Mouse (Mus musculus) liver, postnatal 0 days (tissue): Measurements from ENCODE around the gene Slain2. TPM values are rescaled to one million over a fixed set of nuclear protein-coding genes. Genes with fewer than 3 reads are reported as not detected.
A peak's percentile ranks its signal among the peaks of the same experiment; 100 is the strongest.

ENCODE experiments used
- ATAC-seq: fragments of 200-750 bp; cut with Nextera tagmentation; 2 replicates; pipeline ENCODE4 v1.8.0; 2017; ENCODE audit warnings: mild to moderate bottlenecking, moderate library complexity
- DNase-seq: peaks from one replicate; pipeline ENCODE4 v3.0.0-alpha.2; 2016
- H3K27ac ChIP-seq: fragments of 300-500 bp; sonication (generic); 2 replicates; pipeline ENCODE4 v1.5.1; 2014; ENCODE audit warnings: antibody characterized with exemption, moderate library complexity, mild to moderate bottlenecking, low read depth
- H3K27me3 ChIP-seq: fragments of 300-500 bp; sonication (generic); 2 replicates; pipeline ENCODE4 v1.6.1; 2014; ENCODE audit warnings: low read length, control low read depth, mixed read lengths; ENCODE audit not compliant: insufficient read depth
- H3K36me3 ChIP-seq: fragments of 300-500 bp; sonication (generic); replicated peaks from 2 replicates; pipeline ENCODE4 v1.6.1; 2014; ENCODE audit warnings: mild to moderate bottlenecking, control low read depth, low read length, moderate library complexity, mixed read lengths; ENCODE audit not compliant: insufficient read depth
- H3K4me1 ChIP-seq: fragments of 300-500 bp; sonication (generic); 2 replicates; pipeline ENCODE4 v1.6.1; 2014; ENCODE audit warnings: antibody characterized with exemption, mild to moderate bottlenecking, control low read depth; ENCODE audit not compliant: insufficient read depth
- H3K4me2 ChIP-seq: fragments of 300-500 bp; sonication (generic); 2 replicates; pipeline ENCODE4 v1.6.1; 2014; ENCODE audit warnings: low read depth, mild to moderate bottlenecking, low read length, moderate library complexity, mixed read lengths
- H3K4me3 ChIP-seq: fragments of 300-500 bp; sonication (generic); 2 replicates; pipeline ENCODE4 v1.5.1; 2014; ENCODE audit warnings: low read depth, low read length
- H3K9ac ChIP-seq: fragments of 300-500 bp; sonication (generic); replicated peaks from 2 replicates; pipeline ENCODE4 v1.6.1; 2014; ENCODE audit warnings: mild to moderate bottlenecking, moderate library complexity
- H3K9me3 ChIP-seq: fragments of 300-500 bp; sonication (generic); 2 replicates; pipeline ENCODE4 v1.6.1; 2016; ENCODE audit warnings: mild to moderate bottlenecking, control low read depth, low read length, mixed read lengths
- CTCF ChIP-seq: sonication (generic); IDR thresholded peaks from 2 replicates; pipeline ENCODE4 v1.5.1; 2016; ENCODE audit warnings: antibody characterized with exemption, low read depth
- EP300 ChIP-seq: IDR thresholded peaks from 2 replicates; pipeline ENCODE4 v1.6.1; 2016; ENCODE audit warnings: antibody characterized with exemption, low read depth, mild to moderate bottlenecking
- WGBS: fragments of 180-500 bp; shearing (Covaris S2); extraction: QIAGEN DNeasy Blood & Tissue Kit; methylation state at CpG from one replicate; pipeline ENCODE4 v1.1.7; 2014; ENCODE audit not compliant: insufficient replicate concordance; 5-methylcytosine and 5-hydroxymethylcytosine counted together
- polyA plus RNA-seq: library from polyadenylated mRNA; unstranded; fragments of >200 nt; fragmentation: Nextera tagmentation; extraction: Ambion mirVana; gene quantifications from 2 replicates; pipeline ENCODE4 v1.2.1, GENCODE M21; 2015

Slain2 gene
- polyA plus RNA-seq, 1 experiment from 2014 or later: 4.2 TPM

- ATAC-seq (no peak), DNase-seq (no peak)
- Histone ChIP-seq H3K4me3 (no peak overlapping the region), H3K36me3 (peaks cover 22% of the 10 kb centered on the region), H3K4me2 (no peak overlapping the region), H3K4me1 (no peaks in the 10 kb centered on the region), H3K27me3 (no peaks in the 10 kb centered on the region), H3K9ac (no peak overlapping the region), H3K27ac (no peak overlapping the region), H3K9me3 (no peaks in the 10 kb centered on the region)
- 63% methylated on average over 3 of the region's 3 CpGs for WGBS
- TF ChIP-seq CTCF (no peak), EP300 (no peak)
Observed at GRCm38 (mm10) chr5:72965706-72966105, 51.6 kb downstream of the Slain2 start.

GRCm38 (mm10) chr5:72972435-72972834 lies 58.3 kb downstream of the Slain2 start:
- Histone ChIP-seq H3K4me1 (no peaks in the 10 kb centered on the region), H3K4me2 (no peak overlapping the region), H3K36me3 (peaks cover 17% of the 10 kb centered on the region; the same call in 1 of the 2 replicates), H3K4me3 (no peak overlapping the region), H3K27ac (no peak overlapping the region), H3K9me3 (no peaks in the 10 kb centered on the region), H3K27me3 (no peaks in the 10 kb centered on the region), H3K9ac (no peak overlapping the region)
- WGBS: 78% methylated on average over 4 of the region's 4 CpGs
- TF ChIP-seq CTCF (no peak), EP300 (no peak)
- DNase-seq (no peak), ATAC-seq (no peak)

- WGBS: 82% methylated on average over 5 of the region's 5 CpGs
- H3K4me3 ChIP-seq: no peak overlapping the region
- H3K27me3 ChIP-seq: no peaks in the 10 kb centered on the region
- peaks cover 17% of the 10 kb centered on the region; the same call in 1 of the 2 replicates for H3K36me3 ChIP-seq
- DNase-seq (no peak), ATAC-seq (no peak)
- H3K9me3 ChIP-seq: no peaks in the 10 kb centered on the region
- TF ChIP-seq CTCF: no peak
- TF ChIP-seq EP300: no peak
- H3K4me2 ChIP-seq: no peak overlapping the region
- no peak overlapping the region for H3K9ac ChIP-seq
- H3K4me1 ChIP-seq: no peaks in the 10 kb centered on the region
- no peak overlapping the region for H3K27ac ChIP-seq
Observed at GRCm38 (mm10) chr5:72972934-72973333, 58.8 kb downstream of the Slain2 start.

- TF ChIP-seq CTCF: no peak
- TF ChIP-seq EP300: no peak
- Histone ChIP-seq H3K9me3 (no peaks in the 10 kb centered on the region), H3K27ac (no peak within 1 kb of the TSS), H3K4me3 (no peak within 1 kb of the TSS), H3K27me3 (no peaks in the 10 kb centered on the region), H3K4me1 (no peaks in the 10 kb centered on the region), H3K36me3 (peaks cover 17% of the 10 kb centered on the region; the same call in 1 of the 2 replicates), H3K9ac (no peak within 1 kb of the TSS), H3K4me2 (no peak within 1 kb of the TSS)
- no peak for DNase-seq
- WGBS: 90% methylated on average over 7 of the region's 7 CpGs
- ATAC-seq: no peak
Observed at GRCm38 (mm10) chr5:72974602-72975001, 60.5 kb downstream of the Slain2 start, which contains the start of gene Gm10135. TSS of gene Gm10135 (minus strand) at chr5:72974702.

GRCm38 (mm10) chr5:72975996-72976395 lies 61.9 kb downstream of the Slain2 start:
- H3K9ac ChIP-seq: no peak overlapping the region
- H3K27ac ChIP-seq: no peak overlapping the region
- H3K4me2 ChIP-seq: no peak overlapping the region
- no peaks in the 10 kb centered on the region for H3K4me1 ChIP-seq
- no peaks in the 10 kb centered on the region for H3K9me3 ChIP-seq
- H3K36me3 ChIP-seq: peaks cover 18% of the 10 kb centered on the region; the same call in 1 of the 2 replicates
- 78% methylated on average over 6 of the region's 6 CpGs for WGBS
- ATAC-seq: no peak
- H3K27me3 ChIP-seq: no peaks in the 10 kb centered on the region
- H3K4me3 ChIP-seq: no peak overlapping the region
- TF ChIP-seq CTCF (no peak), EP300 (no peak)
- no peak for DNase-seq

- WGBS: 73% methylated on average over 4 of the region's 4 CpGs
- TF ChIP-seq EP300 (no peak), CTCF (no peak)
Observed at GRCm38 (mm10) chr5:72976539-72976938, 62.4 kb downstream of the Slain2 start.

GRCm38 (mm10) chr5:72984091-72984490 lies 70.0 kb downstream of the Slain2 start:
- Histone ChIP-seq H3K4me2 (no peak overlapping the region), H3K4me3 (no peak overlapping the region), H3K27me3 (no peaks in the 10 kb centered on the region), H3K9me3 (no peaks in the 10 kb centered on the region), H3K9ac (no peak overlapping the region), H3K36me3 (0 out of 2 replicates have a peak, but pooled peaks cover 6% of the 10 kb centered on the region), H3K4me1 (no peaks in the 10 kb centered on the region), H3K27ac (no peak overlapping the region)
- ATAC-seq (no peak), DNase-seq (no peak)
- TF ChIP-seq EP300 (no peak), CTCF (peak; percentile 88)
- WGBS: 6% methylated on average over 2 of the region's 2 CpGs

More at GRCm38 (mm10) chr5:72976539-72976938, 62.4 kb downstream of the Slain2 start:
- Histone ChIP-seq H3K9ac (no peak overlapping the region), H3K4me1 (no peaks in the 10 kb centered on the region), H3K4me3 (no peak overlapping the region), H3K27me3 (no peaks in the 10 kb centered on the region), H3K9me3 (no peaks in the 10 kb centered on the region), H3K4me2 (no peak overlapping the region), H3K36me3 (peaks cover 18% of the 10 kb centered on the region; the same call in 1 of the 2 replicates), H3K27ac (no peak overlapping the region)
- DNase-seq: no peak
- no peak for ATAC-seq
